Mouse (Mus musculus): ENCODE measurements around the gene Gm20388.

- no peak for TF ChIP-seq CTCF (IDR thresholded peaks at IDR 0.05; ENCODE audit: extremely low read depth, insufficient read depth, low read length)
- TF ChIP-seq POLR2A (IDR thresholded peaks at IDR 0.05; ENCODE audit: extremely low read depth, insufficient read depth, low read length), result peak; percentile 68
These were observed 3818.6 kb downstream of the Gm20388 start for GRCm38 (mm10) chr8:123729055-123729785.

Measured in cortical plate, adult 2 months (tissue).